Mouse (Mus musculus) large intestine, adult 2 months (tissue): Measurements from ENCODE around the gene Cep63. TPM values are rescaled to one million over a fixed set of nuclear protein-coding genes. Genes with fewer than 3 reads are reported as not detected.
A peak's percentile ranks its signal among the peaks of the same experiment; 100 is the strongest.

Experiments used
- DNase-seq: peaks from one replicate; pipeline ENCODE4 v3.0.0-alpha.2; 2012; ENCODE audit warnings: low read depth, low spot score
- WGBS: fragments of 180-500 bp; shearing (Covaris S2); methylation state at CpG from one replicate; pipeline ENCODE4 v1.1.7; 2018; 5-methylcytosine and 5-hydroxymethylcytosine counted together
- polyA plus RNA-seq: library from polyadenylated mRNA; depleted of rRNA; stranded (reverse); fragments of >200 nt; gene quantifications from 2 replicates; pipeline ENCODE4 v1.2.3, GENCODE M21; 2012

The Cep63 gene
- polyA plus RNA-seq, 1 experiment, result 2.7 TPM

DNA sequence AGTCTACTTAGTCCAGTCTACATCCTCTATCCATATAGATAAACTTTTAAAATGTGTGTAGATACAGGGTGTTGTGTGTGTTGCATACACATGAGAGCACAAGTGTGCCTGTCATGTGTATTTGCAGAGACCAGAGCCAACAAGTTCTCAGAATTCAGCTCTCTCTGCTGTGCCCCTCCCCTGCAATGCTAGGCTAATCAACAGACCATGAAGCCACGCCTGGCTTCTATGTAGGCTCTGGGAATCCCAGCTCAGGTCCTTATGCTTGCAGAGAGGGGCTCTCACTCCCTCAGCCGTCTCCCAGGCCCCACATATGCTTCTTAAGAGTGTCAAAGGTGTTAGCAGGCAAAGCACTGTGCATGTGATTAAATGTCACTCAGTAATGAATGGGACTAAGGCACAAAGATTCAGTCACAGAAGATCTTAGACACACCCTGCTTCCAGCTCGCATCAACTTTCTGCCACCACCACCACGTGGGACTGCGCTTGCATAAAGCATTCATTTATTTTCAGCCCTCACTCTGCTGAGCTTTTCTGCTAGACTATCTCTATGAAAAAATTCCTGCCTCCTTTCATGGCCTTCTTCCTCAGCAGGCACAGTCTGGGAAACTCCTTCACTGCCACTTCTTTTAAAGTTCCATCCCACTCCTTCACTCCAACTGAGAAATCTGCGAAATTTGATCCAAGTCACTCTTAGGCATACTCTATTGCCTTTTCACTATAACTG, 31.5 kb downstream of the Cep63 start:
- DNase-seq, result no peak
- WGBS, result 42% methylated on average over 6 of the region's 6 CpGs

DNA sequence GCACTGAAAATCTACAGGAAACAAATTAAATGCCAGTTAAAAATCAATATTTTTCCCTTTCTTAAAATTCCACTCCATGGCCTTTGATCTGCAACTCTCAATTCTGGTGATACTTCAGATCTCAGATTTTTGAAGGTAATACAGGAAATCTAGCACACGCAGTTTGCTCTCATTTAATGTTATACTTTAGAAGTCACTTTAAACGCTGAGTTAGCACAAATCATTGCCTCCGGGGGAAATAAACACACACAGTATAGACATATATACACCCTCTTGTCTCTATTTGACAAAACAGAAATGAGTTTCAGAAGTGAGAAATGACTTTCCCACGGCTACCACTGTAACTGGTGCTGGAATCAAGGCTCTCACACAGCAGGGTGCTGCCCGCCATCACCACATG, 39.0 kb downstream of the Cep63 start:
- DNase-seq, result no peak
- WGBS, result 85% methylated on average over 5 of the region's 5 CpGs

DNA sequence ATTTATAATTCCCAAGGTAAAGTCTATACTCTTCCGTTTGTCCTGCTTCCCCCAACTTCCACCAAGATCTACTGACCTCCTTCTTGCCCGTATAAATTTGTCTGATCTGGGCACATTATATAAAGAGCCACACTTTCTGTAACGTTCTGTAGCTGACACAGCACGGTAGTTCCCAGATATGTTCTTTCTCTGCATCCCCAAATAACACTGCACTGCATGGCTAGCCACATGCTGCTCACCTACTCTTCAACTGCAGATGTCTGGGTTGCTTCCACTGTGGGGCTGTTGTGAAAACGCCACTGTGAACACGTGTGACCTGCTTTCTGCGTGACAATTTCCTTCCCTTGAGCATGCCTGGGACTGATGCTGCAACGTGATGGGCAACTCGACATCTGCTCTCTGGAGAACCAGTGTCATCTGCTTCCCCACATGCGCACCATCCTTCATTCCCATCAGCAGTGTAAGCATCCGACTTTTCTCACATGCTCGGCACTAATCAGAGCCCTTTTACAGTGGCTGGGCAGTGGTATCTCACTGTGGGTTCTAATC, 44.3 kb downstream of the Cep63 start:
- 84% methylated on average over 12 of the region's 12 CpGs for WGBS
- DNase-seq, result no peak

DNA sequence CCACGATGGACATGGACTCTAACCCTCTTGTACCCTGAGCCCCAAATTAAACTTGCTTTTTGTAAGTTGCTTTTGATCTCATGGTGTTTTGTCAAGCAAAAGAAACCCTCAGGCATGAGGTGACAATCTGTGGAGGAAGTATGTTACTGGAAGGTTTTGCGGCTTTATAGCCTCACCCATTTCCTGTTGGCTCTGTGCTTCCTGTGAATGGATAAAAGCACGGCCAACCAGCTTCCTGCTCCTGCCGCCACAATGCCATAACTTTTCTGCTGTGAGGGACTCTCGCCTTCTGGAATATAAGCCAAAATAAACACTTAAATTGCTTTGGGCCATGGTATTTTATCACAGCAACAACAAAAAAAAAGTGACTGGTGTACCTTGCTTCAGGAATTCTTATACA, 48.9 kb downstream of the Cep63 start:
- no peak for DNase-seq
- 11% methylated on average over 5 of the region's 5 CpGs for WGBS

DNA sequence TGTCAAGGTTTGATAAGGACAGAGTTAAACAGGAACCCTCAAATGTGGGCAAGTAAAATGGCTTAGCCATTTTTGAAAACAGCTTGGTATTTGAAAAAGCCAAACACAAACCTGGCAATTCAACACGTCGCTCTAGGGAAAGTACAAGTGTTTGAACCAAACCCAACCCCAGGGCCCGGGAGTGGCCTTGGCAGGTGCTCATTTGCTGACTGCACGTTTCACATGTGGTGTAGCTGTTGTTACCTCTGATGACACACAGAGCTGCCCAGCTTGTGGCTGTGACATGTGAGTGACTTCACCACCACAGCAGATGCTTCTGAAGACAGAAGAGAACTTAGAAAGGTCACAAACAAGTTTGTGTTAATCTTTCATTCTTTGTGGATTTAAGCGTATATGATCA, 53.4 kb downstream of the Cep63 start:
- DNase-seq, result no peak
- 30% methylated on average over 5 of the region's 5 CpGs for WGBS

DNA sequence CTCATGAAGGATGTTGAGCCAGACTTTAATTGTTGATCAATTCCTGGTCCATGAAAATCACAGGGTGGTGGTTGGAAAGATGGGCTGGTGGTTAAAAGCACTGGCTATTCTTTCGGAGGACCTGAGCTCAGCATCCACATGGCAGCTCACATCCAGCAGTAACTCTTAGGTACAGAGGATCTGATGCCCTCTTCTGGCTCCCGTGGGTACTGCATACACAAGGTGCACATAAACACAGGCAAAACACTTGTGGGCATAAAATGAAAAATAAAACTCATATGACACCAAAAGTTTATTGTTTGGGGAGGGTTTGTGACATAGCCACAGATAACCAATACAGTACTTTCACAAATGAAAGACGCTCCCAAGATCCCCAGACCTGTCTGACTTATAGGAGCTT, 67.9 kb downstream of the Cep63 start:
- DNase-seq, result no peak
- 95% methylated on average over 3 of the region's 3 CpGs for WGBS

DNA sequence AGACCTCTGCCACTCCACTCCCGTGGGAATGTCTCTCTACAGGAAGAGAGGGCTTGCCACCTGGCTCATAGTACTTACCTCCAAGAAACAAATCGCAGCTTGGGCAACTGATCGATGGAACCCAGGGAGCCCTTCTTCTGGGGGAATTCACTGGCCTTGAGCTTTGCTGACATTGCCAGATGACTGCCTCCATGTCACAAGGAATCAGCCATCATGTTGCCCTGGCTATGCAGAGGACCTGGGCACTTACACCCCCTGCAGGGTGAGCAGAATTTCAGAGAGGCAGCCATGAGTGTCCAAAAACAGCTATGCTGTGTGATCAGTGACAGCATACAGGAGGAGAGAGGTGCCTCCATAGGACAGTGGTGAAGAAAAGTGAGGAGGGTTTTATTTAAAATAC, 72.6 kb downstream of the Cep63 start:
- WGBS, result 72% methylated on average over 3 of the region's 3 CpGs
- no peak for DNase-seq

DNA sequence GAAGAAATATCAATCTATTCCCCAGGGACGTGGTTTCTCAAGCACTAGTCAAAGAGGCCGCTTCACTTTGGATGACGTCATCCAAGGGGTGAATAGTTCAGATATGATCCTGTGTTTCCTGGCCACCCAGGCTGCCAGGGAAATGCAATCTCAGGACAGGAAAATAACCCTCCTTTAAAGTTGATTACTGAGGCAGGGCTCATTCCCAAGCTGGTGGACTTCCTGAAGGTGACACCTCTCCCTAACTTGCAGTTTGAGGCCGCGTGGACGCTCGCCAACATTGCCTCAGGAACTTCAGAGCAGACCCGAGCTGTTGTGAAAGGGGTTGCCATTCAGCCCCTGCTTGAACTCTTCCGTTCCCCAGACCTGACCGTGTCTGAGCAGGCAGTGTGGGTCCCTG, 74.6 kb downstream of the Cep63 start:
- 46% methylated on average over 10 of the region's 10 CpGs for WGBS
- no peak for DNase-seq

DNA sequence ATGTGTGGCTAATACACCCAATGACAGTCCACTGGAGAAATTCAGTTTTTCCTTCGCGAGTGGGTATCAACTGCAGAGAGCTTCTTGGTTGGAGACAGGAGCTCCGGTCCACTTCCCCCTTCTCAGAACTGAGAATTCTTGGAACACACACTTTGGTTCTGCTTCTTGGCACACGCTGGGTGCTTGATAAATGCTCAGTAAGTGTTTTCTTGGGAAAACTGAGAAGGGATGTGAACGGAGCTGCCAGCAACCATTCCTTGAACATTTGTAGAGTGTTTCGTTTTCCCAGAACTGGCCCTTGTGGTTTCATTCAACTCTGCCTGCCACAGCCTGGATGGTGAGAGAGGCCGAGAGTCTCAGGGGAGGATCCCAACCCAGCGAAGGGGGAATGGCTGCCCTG, 77.1 kb downstream of the Cep63 start:
- no peak for DNase-seq
- WGBS, result 73% methylated on average over 8 of the region's 8 CpGs

DNA sequence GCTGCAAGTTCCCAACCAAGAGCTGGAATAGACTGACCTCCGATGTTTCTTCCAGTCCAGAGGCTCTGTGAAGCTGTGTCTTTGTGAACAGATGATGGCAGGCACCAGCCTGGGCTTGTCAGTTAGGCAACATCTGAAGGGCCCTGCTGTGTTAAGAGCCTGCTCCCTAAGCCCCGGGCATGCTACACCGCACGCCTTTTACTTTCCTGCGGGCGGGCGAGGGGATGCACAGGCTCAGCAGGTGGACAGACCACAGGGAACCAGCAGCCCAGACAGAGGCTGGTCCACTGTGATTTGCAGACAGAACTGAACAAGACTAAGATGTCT, 79.3 kb downstream of the Cep63 start:
- DNase-seq, result no peak
- 86% methylated on average over 7 of the region's 7 CpGs for WGBS

DNA sequence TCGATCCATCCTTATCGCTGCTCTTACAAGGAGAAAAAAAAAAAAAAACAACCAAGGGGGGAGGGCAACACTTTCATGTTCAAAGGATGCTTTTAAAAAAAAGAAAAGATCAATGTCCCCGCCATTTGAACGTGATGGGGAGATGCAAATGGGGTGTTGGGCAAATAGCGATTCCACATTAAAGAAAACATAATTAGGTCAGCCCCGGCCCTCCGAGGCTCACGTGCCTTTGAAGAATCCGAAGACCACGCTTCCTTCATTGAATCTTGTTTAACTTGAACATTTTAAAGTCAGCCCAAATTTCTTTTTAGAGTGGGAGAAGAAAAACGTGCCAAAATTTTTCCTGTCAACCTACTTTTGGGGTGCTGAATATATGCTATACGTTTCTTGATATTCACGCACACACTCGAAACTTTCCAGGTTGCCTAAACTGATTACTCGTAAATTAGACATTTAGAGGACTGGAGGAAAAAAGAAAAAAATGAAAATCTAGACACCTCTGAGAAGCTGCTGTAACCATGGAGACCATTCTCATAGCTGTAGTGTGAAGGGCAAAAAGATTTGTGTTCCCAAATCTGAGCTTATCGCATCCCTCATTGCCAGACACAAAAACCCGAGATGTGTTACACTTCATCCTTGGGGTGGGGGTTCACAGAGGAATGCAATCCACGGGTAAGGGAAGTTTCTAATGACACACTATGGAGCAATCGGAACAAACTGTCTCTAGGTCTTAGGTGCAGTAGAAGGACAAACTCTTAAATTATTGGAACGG, 79.9 kb downstream of the Cep63 start:
- WGBS, result 74% methylated on average over 20 of the region's 20 CpGs
- no peak for DNase-seq

DNA sequence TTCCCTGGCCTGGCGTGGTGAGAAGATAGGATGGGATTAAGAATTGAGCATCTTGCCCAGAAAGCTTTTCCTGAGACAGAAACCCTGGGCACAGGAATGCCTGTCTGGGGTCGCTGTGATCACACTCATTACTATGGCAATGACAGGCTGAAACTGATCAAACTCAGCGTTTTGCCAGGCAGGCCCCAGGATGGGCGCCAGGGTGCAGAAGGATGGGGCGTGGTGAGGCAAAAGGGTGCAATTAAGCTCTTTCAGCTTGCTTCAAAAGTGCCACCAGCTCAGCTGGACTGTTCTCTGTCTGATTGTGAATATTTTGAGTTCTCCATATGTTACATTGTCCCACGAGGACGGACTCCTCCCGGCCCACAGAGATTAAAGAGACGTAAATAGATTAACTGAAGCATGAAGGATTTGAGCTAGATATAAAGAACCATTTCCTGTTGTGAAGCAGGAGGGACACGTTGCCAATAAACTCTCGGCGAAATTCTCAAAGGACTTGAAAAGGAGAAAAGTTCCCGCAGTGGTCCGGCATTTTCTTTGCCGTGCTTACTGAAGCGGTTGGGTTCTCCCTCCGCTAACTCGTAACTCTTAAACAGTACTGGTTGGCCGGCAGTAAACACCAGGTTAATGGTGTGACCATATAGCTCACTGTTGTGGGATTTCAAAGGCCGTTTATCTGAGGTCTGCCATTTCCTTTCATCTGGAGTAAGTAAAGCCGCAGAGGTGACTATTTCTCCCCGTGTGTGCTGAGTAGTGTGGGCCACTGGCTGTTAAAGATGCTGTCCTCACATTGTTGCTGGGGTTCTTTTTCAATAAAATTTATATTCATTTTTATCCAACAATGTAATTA, 80.7 kb downstream of the Cep63 start:
- 23% methylated on average over 22 of the region's 22 CpGs for WGBS
- DNase-seq, result no peak

DNA sequence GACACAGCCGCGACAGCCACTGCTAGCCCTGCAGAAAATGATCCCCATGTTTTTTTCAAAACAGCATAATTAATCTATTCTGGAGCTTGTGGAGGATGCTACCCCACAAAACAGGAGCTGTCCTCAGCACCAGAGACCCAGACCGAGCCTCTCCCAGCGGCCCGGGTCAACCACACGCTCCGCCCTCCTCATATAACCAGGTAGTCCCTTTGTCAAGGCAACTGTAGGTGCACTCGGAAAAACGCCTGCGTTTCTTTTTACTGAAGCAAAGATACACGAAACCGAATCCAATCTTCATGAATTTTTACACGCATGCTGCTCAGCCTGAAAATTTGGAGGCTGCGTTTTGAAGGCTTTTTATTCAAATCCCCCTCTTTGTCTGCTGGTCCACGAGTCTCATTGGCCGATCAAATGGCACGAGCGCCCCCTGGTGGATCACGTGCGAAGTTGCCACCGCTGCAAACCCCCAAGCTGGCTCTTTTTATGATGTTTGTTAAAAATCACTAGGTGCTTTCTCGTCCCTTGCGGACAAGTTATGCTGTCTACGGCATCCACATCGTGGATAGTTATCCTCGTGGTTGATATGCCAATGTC, 81.5 kb downstream of the Cep63 start:
- WGBS, result 2% methylated on average over 26 of the region's 26 CpGs
- peak; percentile 63 for DNase-seq

DNA sequence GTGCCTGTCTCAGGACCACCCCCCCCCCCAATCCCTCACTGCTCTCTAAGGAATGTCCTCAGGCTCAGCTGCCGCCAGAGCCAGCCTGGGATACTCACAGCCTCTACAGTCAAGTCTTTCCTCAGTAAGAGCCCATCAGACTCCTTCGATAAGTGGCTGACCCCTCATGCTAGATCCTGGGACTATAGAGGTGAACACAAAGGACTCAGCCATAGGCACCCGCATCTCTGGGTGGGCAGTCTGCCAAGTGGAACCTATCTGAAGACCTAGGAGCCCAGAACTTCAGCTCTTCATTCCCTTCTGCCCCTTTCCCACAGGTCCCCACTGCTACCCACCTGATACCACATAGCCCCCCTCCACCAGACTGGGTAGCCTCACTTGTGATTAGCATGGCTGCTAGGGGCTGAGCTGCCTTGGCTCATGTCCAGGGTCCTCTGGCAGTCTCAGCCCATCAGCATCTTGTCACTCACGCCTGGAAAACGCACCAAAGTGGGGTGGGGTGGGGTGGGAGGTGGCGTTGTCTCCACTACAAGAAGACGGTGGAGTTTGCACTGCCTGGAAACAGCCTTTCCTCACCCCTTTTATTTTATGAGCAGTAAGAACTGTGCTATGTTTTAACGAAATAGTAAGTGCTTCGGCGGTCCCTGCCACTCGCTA, 82.1 kb downstream of the Cep63 start:
- 22% methylated on average over 11 of the region's 11 CpGs for whole genome bisulfite sequencing
- DNase-seq, result no peak

DNA sequence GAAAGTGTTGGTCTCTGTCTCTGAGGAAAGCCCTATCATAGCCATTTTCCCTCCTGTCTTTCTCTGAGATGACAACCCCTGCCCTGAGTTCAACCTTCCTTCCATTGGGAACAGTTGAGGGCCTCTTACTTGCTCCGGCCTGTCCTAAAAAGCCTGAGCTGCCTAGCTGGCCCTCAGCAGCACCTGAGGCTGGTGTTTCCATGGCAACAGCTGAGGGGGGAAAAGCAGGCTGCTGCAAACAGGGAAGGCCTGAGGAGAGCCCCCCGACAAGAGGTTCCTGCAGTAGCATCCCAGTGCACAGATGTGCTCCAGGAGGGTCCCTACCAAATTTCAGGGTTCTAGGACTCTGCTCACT, 82.6 kb downstream of the Cep63 start:
- WGBS, result 79% methylated on average over 2 of the region's 2 CpGs
- no peak for DNase-seq

DNA sequence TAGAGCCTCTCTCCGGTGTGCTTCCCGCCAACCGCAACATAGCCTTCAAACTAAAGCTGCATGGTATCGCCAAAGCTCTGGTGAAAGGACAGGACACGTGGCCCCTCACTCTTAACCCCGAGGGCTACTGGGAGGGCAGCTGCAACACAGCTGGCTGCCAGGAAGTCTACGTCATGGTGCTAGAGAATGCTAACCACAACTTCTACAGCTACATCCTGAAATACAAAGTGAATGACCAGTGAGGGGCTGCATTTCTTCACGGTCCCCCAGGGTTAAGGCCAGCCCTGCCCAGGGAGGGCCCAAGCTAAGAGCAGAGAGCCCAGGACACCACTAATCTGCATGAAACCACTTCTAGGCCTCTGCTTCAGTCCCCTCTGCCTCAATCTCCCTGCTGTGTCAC, 83.8 kb downstream of the Cep63 start:
- WGBS, result 71% methylated on average over 8 of the region's 8 CpGs
- no peak for DNase-seq

DNA sequence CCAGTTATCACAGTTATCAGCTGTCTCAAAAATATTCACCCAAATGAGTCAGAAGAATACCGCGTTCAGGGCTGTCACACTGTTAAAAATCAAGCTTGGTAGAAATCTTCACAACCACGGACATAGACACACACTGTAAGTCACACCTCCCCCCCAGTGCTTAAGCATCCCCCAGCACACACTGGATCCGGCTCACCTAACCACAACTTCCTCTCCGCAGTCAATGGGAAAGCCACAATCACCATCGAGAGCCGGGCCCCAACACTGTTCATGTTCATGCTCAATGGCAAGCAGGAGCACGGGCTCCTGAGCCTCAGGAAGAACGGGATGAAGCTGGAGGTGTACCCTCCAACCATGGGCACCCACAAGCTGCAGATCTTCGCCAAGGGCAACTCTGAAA, 84.7 kb downstream of the Cep63 start:
- no peak for DNase-seq
- WGBS, result 77% methylated on average over 10 of the region's 10 CpGs

DNA sequence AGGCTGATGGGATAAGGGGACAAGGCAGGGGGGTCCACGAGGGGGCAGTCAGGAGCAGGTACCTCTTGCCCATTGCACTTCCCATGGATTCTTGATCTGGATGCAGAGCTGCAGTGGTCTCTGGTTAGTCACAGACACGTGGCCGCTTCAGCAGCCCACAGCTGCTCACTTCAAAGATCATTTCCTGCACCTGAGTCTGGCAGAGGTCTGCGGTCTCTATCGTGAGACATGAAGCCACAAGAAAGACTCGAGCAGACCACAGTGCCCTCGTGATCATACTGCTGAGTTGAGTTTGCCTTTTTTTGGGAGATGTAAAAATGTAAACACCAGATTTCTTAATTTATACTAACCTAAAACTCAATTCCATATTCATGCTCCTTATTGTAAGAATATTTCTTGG, 86.6 kb downstream of the Cep63 start:
- no peak for DNase-seq
- whole genome bisulfite sequencing, result 58% methylated on average over 7 of the region's 7 CpGs

DNA sequence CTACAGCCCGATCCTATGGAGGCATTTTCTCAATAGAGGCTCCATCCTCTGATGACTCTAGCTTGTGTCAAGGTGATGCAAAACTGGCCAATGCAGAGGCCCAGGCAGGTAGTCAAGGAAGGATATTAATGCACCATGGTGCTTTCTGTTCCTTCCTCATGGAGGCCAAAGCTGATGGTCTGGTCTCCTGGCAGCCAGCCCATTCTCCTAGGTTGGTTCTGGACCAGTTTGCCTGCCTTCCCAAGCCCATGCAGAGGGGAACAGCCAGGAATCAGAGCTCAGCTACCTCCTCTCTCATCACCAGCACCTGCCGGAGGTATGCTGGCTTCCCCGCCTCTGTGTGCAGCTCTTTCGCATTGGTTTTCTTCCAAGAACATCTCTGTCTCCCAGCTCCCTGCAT, 89.4 kb downstream of the Cep63 start:
- 73% methylated on average over 4 of the region's 4 CpGs for WGBS
- DNase-seq, result no peak
